Mouse (Mus musculus): Measurements from ENCODE around the gene Srcap. TPM values are rescaled to one million over a fixed set of nuclear protein-coding genes. Genes with fewer than 3 reads are reported as not detected.

Gene Srcap
- polyA plus RNA-seq, 1 experiment = 106 TPM

GRCm38 (mm10) chr7:127470743-127471645 lies 40.8 kb upstream of the Srcap start:
- TF ChIP-seq EP300 (IDR thresholded peaks at IDR 0.05; ENCODE audit: insufficient read depth, low read depth, low read length) (no peak), POLR2A (IDR thresholded peaks at IDR 0.05; ENCODE audit: insufficient read depth, low read length) (no peak), CTCF (IDR thresholded peaks at IDR 0.05; ENCODE audit: low read depth, low read length) (no peak)
- peaks cover 27% of the 10 kb centered on the region for H3K9me3 ChIP-seq (replicated peaks; ENCODE audit: control insufficient read depth, insufficient read depth, low read length, poor library complexity, severe bottlenecking)
- H3K9ac ChIP-seq (ENCODE audit: low read depth, poor library complexity, severe bottlenecking) = peak overlapping the region; percentile 94
- no peaks in the 10 kb centered on the region for H3K4me1 ChIP-seq (ENCODE audit: control insufficient read depth, insufficient read depth, low read length)
- H3K36me3 ChIP-seq (ENCODE audit: control insufficient read depth, insufficient read depth, low read length, poor library complexity, severe bottlenecking) = peaks cover 18% of the 10 kb centered on the region
- peak overlapping the region; percentile 78 for H3K4me3 ChIP-seq (ENCODE audit: low read depth, low read length)
- peak overlapping the region; percentile 95 for H3K27ac ChIP-seq (ENCODE audit: insufficient read depth, low read length)
- H3K27me3 ChIP-seq (ENCODE audit: control insufficient read depth, insufficient read depth, low read length, poor library complexity, severe bottlenecking) = no peaks in the 10 kb centered on the region

- H3K4me3 ChIP-seq (ENCODE audit: low read depth, low read length) = peak overlapping the region; percentile 78
- peak overlapping the region; percentile 94 for H3K9ac ChIP-seq (ENCODE audit: low read depth, poor library complexity, severe bottlenecking)
- H3K4me1 ChIP-seq (ENCODE audit: control insufficient read depth, insufficient read depth, low read length) = no peaks in the 10 kb centered on the region
- peak overlapping the region; percentile 92 for H3K27ac ChIP-seq (ENCODE audit: insufficient read depth, low read length)
- peaks cover 21% of the 10 kb centered on the region for H3K36me3 ChIP-seq (ENCODE audit: control insufficient read depth, insufficient read depth, low read length, poor library complexity, severe bottlenecking)
- TF ChIP-seq POLR2A (IDR thresholded peaks at IDR 0.05; ENCODE audit: insufficient read depth, low read length) (no peak), CTCF (IDR thresholded peaks at IDR 0.05; ENCODE audit: low read depth, low read length) (peak; percentile 0)
- H3K27me3 ChIP-seq (ENCODE audit: control insufficient read depth, insufficient read depth, low read length, poor library complexity, severe bottlenecking) = no peaks in the 10 kb centered on the region
- peaks cover 27% of the 10 kb centered on the region for H3K9me3 ChIP-seq (replicated peaks; ENCODE audit: control insufficient read depth, insufficient read depth, low read length, poor library complexity, severe bottlenecking)
These were observed 40.2 kb upstream of the Srcap start for GRCm38 (mm10) chr7:127471646-127472010.

- Histone ChIP-seq H3K9me3 (replicated peaks; ENCODE audit: control insufficient read depth, insufficient read depth, low read length, poor library complexity, severe bottlenecking) (peaks cover 26% of the 10 kb centered on the region), H3K27ac (ENCODE audit: insufficient read depth, low read length) (peak overlapping the region; percentile 92), H3K4me3 (ENCODE audit: low read depth, low read length) (peak overlapping the region; percentile 78), H3K4me1 (ENCODE audit: control insufficient read depth, insufficient read depth, low read length) (no peaks in the 10 kb centered on the region), H3K27me3 (ENCODE audit: control insufficient read depth, insufficient read depth, low read length, poor library complexity, severe bottlenecking) (no peaks in the 10 kb centered on the region), H3K36me3 (ENCODE audit: control insufficient read depth, insufficient read depth, low read length, poor library complexity, severe bottlenecking) (peaks cover 21% of the 10 kb centered on the region), H3K9ac (ENCODE audit: low read depth, poor library complexity, severe bottlenecking) (peak overlapping the region; percentile 94)
- TF ChIP-seq POLR2A (IDR thresholded peaks at IDR 0.05; ENCODE audit: insufficient read depth, low read length) (no peak), EP300 (IDR thresholded peaks at IDR 0.05; ENCODE audit: insufficient read depth, low read depth, low read length) (no peak), CTCF (IDR thresholded peaks at IDR 0.05; ENCODE audit: low read depth, low read length) (no peak)
These were observed 39.7 kb upstream of the Srcap start for GRCm38 (mm10) chr7:127472060-127472459.

- H3K4me3 ChIP-seq (ENCODE audit: low read depth, low read length) = no peak overlapping the region
These were observed 38.1 kb upstream of the Srcap start for GRCm38 (mm10) chr7:127473705-127474104.

GRCm38 (mm10) chr7:127474378-127475070 lies 37.3 kb upstream of the Srcap start:
- Histone ChIP-seq H3K9me3 (replicated peaks; ENCODE audit: control insufficient read depth, insufficient read depth, low read length, poor library complexity, severe bottlenecking) (peaks cover 1% of the 10 kb centered on the region; the same call in 1 of the 2 replicates), H3K27ac (ENCODE audit: insufficient read depth, low read length) (no peak overlapping the region), H3K27me3 (ENCODE audit: control insufficient read depth, insufficient read depth, low read length, poor library complexity, severe bottlenecking) (no peaks in the 10 kb centered on the region), H3K4me3 (ENCODE audit: low read depth, low read length) (no peak overlapping the region), H3K9ac (ENCODE audit: low read depth, poor library complexity, severe bottlenecking) (no peak overlapping the region), H3K4me1 (ENCODE audit: control insufficient read depth, insufficient read depth, low read length) (no peaks in the 10 kb centered on the region), H3K36me3 (ENCODE audit: control insufficient read depth, insufficient read depth, low read length, poor library complexity, severe bottlenecking) (peaks cover 21% of the 10 kb centered on the region)
- TF ChIP-seq POLR2A (IDR thresholded peaks at IDR 0.05; ENCODE audit: insufficient read depth, low read length) (no peak), EP300 (IDR thresholded peaks at IDR 0.05; ENCODE audit: insufficient read depth, low read depth, low read length) (no peak), CTCF (IDR thresholded peaks at IDR 0.05; ENCODE audit: low read depth, low read length) (no peak)

More at GRCm38 (mm10) chr7:127473705-127474104, 38.1 kb upstream of the Srcap start:
- Histone ChIP-seq H3K27me3 (ENCODE audit: control insufficient read depth, insufficient read depth, low read length, poor library complexity, severe bottlenecking) (no peaks in the 10 kb centered on the region), H3K4me1 (ENCODE audit: control insufficient read depth, insufficient read depth, low read length) (no peaks in the 10 kb centered on the region), H3K36me3 (ENCODE audit: control insufficient read depth, insufficient read depth, low read length, poor library complexity, severe bottlenecking) (peaks cover 21% of the 10 kb centered on the region), H3K9ac (ENCODE audit: low read depth, poor library complexity, severe bottlenecking) (no peak overlapping the region), H3K9me3 (replicated peaks; ENCODE audit: control insufficient read depth, insufficient read depth, low read length, poor library complexity, severe bottlenecking) (peaks cover 10% of the 10 kb centered on the region), H3K27ac (ENCODE audit: insufficient read depth, low read length) (no peak overlapping the region)
- TF ChIP-seq CTCF (IDR thresholded peaks at IDR 0.05; ENCODE audit: low read depth, low read length) (peak; percentile 48), POLR2A (IDR thresholded peaks at IDR 0.05; ENCODE audit: insufficient read depth, low read length) (no peak)
